Mouse (Mus musculus): ENCODE results near the gene Ptprb. TPM values are rescaled to one million over a fixed set of nuclear protein-coding genes. Genes with fewer than 3 reads are reported as not detected.

Ptprb gene
- polyA plus RNA-seq, 1 experiment from 2014 or later: 3.4 TPM

- Histone ChIP-seq H3K36me3 (ENCODE audit: control insufficient read depth, insufficient read depth, low read length) (no peaks in the 10 kb centered on the region), H3K27ac (ENCODE audit: low read depth, low read length) (no peak overlapping the region), H3K27me3 (replicated peaks; ENCODE audit: control insufficient read depth, insufficient read depth, low read length) (no peaks in the 10 kb centered on the region), H3K9me3 (ENCODE audit: control insufficient read depth, low read length) (no peaks in the 10 kb centered on the region), H3K9ac (ENCODE audit: low read depth, low read length) (no peak overlapping the region), H3K4me3 (ENCODE audit: low read length) (no peak overlapping the region), H3K4me2 (ENCODE audit: low read length) (no peak overlapping the region), H3K4me1 (ENCODE audit: control insufficient read depth, insufficient read depth, low read depth, low read length) (no peaks in the 10 kb centered on the region)
- 66% methylated on average over 5 of the region's 5 CpGs for WGBS
- ATAC-seq: no peak
These were observed 13.8 kb upstream of the Ptprb start for GRCm38 (mm10) chr10:116261559-116261958.

DNA sequence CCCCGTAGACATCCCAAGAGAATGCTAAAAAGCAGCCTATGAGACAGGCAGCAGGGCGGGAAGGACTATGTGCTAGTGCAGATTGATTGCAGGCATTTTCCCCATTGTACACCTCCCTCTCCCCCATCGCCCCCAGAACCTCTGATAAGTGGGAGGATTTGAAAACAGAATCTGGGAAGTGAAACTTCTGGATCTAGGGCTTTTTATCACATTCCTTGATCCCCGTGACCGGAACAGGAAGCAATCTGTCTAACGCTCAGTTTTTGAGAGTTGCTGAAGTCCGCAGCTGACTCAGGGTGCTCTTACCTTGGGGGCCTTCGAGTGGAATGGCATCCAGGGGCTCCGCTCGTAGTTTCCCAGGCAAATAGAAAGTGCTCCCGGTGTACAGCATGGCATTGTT is 10.8 kb upstream of the Ptprb start:
- WGBS: 90% methylated on average over 11 of the region's 11 CpGs
- no peak for ATAC-seq

DNA sequence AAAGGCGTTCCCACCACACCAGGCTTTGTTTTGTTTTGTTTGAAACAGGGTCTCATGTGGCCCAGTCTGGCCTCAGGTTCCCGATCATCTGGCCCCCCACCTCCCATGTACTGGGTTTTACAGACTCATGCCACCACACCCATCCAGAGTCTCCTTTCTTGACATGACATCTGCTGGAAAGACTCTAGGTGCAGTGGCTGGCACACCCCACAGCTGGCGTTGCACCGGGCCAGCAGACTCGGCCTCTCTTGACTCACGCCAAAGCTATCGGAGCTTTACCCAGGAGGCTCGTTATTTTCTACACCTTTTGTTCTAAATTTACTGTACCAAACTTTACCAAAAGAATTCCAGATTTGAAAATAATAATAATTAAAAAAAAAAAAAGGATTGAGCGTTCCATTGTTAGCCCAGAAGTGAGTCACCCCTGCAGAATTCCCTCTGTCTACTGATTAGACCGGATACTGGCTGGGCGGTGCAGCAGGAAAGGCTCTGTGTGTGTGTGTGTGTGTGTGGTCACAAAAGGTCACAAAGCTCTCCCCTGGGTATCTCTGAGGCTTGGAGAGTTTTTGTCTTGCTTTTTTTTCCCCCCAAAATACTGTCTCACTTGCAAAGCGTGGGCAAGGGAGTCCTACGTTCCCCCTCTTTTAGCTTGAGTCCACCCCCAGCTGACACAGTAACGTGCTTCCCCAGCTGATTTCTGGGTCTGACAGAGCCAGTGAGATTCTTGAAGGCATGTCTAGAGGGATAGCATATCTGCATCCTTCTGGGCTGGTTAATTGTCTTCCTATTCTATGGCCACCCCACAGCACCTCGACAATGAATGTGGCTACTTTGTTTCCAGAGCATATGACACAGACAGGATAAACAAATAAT is 8.5 kb upstream of the Ptprb start:
- Histone ChIP-seq H3K9ac (ENCODE audit: low read depth, low read length) (no peak overlapping the region), H3K4me1 (ENCODE audit: control insufficient read depth, insufficient read depth, low read depth, low read length) (no peaks in the 10 kb centered on the region), H3K9me3 (ENCODE audit: control insufficient read depth, low read length) (no peaks in the 10 kb centered on the region), H3K4me2 (ENCODE audit: low read length) (no peak overlapping the region), H3K27ac (ENCODE audit: low read depth, low read length) (no peak overlapping the region), H3K4me3 (ENCODE audit: low read length) (no peak overlapping the region), H3K27me3 (replicated peaks; ENCODE audit: control insufficient read depth, insufficient read depth, low read length) (no peaks in the 10 kb centered on the region), H3K36me3 (ENCODE audit: control insufficient read depth, insufficient read depth, low read length) (no peaks in the 10 kb centered on the region)
- 85% methylated on average over 15 of the region's 15 CpGs for WGBS
- ATAC-seq: no peak

More for the DNA sequence above, 10.8 kb upstream of the Ptprb start:
- no peak overlapping the region for H3K9ac ChIP-seq (ENCODE audit: low read depth, low read length)
- H3K4me2 ChIP-seq (ENCODE audit: low read length): no peak overlapping the region
- no peaks in the 10 kb centered on the region for H3K36me3 ChIP-seq (ENCODE audit: control insufficient read depth, insufficient read depth, low read length)
- no peak overlapping the region for H3K4me3 ChIP-seq (ENCODE audit: low read length)
- no peaks in the 10 kb centered on the region for H3K9me3 ChIP-seq (ENCODE audit: control insufficient read depth, low read length)
- H3K4me1 ChIP-seq (ENCODE audit: control insufficient read depth, insufficient read depth, low read depth, low read length): no peaks in the 10 kb centered on the region
- H3K27me3 ChIP-seq (replicated peaks; ENCODE audit: control insufficient read depth, insufficient read depth, low read length): no peaks in the 10 kb centered on the region
- H3K27ac ChIP-seq (ENCODE audit: low read depth, low read length): no peak overlapping the region

- H3K4me2 ChIP-seq (ENCODE audit: low read length): no peak overlapping the region
These were observed 7.9 kb upstream of the Ptprb start for GRCm38 (mm10) chr10:116267434-116267822.

DNA sequence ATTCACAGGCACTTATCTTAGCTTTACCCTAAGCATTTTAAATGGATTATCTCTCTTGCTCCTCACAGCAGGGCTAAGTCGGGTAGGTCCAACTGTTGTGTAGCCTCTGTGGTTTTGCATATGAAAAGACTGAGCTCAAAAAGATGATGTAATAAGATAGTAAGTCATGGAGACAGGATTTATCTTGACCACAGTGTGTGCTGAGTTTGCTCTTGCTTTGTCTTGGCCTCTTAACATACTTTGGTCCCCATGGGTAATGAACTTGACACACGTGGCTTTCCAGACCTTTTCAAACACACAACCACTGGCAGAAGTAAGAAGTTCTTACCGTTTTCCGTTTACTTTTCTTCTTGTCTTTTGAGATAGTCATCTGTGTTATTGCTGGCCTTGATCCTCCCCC is 7.0 kb upstream of the Ptprb start:
- H3K27ac ChIP-seq (ENCODE audit: low read depth, low read length): no peak overlapping the region
- H3K9me3 ChIP-seq (ENCODE audit: control insufficient read depth, low read length): no peaks in the 10 kb centered on the region
- H3K4me2 ChIP-seq (ENCODE audit: low read length): no peak overlapping the region
- 60% methylated on average over 4 of the region's 4 CpGs for WGBS
- no peaks in the 10 kb centered on the region for H3K36me3 ChIP-seq (ENCODE audit: control insufficient read depth, insufficient read depth, low read length)
- no peaks in the 10 kb centered on the region for H3K27me3 ChIP-seq (replicated peaks; ENCODE audit: control insufficient read depth, insufficient read depth, low read length)
- no peak for ATAC-seq
- no peak overlapping the region for H3K9ac ChIP-seq (ENCODE audit: low read depth, low read length)
- H3K4me3 ChIP-seq (ENCODE audit: low read length): no peak overlapping the region
- H3K4me1 ChIP-seq (ENCODE audit: control insufficient read depth, insufficient read depth, low read depth, low read length): no peaks in the 10 kb centered on the region

More at GRCm38 (mm10) chr10:116267434-116267822, 7.9 kb upstream of the Ptprb start:
- WGBS: 66% methylated on average over 4 of the region's 4 CpGs
- no peak for ATAC-seq
- Histone ChIP-seq H3K4me3 (ENCODE audit: low read length) (no peak overlapping the region), H3K36me3 (ENCODE audit: control insufficient read depth, insufficient read depth, low read length) (no peaks in the 10 kb centered on the region), H3K9me3 (ENCODE audit: control insufficient read depth, low read length) (no peaks in the 10 kb centered on the region), H3K4me1 (ENCODE audit: control insufficient read depth, insufficient read depth, low read depth, low read length) (no peaks in the 10 kb centered on the region), H3K9ac (ENCODE audit: low read depth, low read length) (no peak overlapping the region), H3K27me3 (replicated peaks; ENCODE audit: control insufficient read depth, insufficient read depth, low read length) (no peaks in the 10 kb centered on the region), H3K27ac (ENCODE audit: low read depth, low read length) (no peak overlapping the region)

DNA sequence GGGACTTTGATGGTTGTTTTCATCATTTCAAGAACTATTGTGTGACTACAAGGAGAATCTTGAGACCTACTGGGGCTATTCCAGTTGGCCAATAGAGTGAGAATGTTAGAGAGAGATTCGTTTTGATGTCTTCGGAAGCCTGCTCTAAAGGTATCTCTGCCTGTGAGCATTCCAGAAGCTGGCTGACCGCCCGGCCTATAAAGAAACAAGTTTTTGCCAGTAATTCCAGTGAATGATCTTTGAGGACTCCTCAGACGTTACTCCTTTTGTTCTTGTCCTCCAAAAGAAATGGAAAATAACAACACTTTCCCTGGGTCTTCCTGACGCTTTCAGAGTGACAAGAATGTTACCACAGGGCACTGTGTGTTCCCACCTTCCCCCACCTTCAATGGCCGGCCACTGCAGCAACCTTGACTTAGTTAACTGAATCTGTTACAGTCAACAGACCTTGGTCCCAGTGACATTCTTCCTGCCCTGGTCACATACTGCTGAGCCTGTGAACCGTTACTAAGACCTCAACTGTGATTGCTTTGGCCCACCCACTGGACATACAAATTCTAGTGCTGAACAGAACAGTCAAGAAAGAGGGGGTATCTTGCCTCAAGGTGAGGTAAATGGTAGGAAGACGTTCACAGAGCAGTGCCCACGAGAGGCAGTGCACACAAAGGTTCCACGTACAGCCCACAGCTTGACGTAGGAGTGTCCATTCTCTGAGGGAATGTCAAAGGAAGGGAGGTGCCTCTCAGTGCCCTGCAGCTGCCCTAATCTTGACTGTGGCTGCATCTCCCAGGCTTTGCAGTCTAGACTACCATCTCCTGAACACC is 4.5 kb upstream of the Ptprb start:
- H3K9ac ChIP-seq (ENCODE audit: low read depth, low read length): no peak overlapping the region
- H3K9me3 ChIP-seq (ENCODE audit: control insufficient read depth, low read length): no peaks in the 10 kb centered on the region
- no peak overlapping the region for H3K4me3 ChIP-seq (ENCODE audit: low read length)
- 75% methylated on average over 12 of the region's 12 CpGs for WGBS
- no peaks in the 10 kb centered on the region for H3K36me3 ChIP-seq (ENCODE audit: control insufficient read depth, insufficient read depth, low read length)
- ATAC-seq: no peak
- H3K27me3 ChIP-seq (replicated peaks; ENCODE audit: control insufficient read depth, insufficient read depth, low read length): no peaks in the 10 kb centered on the region
- peak overlapping the region; percentile 55 for H3K27ac ChIP-seq (ENCODE audit: low read depth, low read length)
- H3K4me1 ChIP-seq (ENCODE audit: control insufficient read depth, insufficient read depth, low read depth, low read length): no peaks in the 10 kb centered on the region
- H3K4me2 ChIP-seq (ENCODE audit: low read length): no peak overlapping the region

DNA sequence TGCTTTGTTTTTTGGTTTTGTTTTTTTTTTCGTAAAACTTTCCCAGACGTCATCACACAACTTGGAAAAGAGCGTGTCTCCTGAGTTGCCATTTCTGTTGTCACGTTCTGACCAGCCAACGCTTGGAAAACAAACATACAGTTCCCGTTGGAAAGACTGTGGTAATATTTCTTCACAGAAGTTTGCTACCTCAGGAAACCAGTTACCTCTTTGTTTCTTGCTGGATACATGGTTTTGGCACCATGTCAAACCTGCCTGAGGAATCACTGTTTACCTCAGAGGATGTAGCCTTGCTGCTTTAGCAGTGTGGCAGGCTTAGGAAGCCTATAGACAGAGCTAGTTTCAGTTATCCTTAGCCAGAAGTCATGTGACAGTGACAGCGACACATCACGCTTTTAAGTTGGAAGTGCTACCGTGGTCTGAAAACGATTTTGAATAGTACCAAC is 3.8 kb upstream of the Ptprb start:
- Histone ChIP-seq H3K4me3 (ENCODE audit: low read length) (no peak overlapping the region), H3K36me3 (ENCODE audit: control insufficient read depth, insufficient read depth, low read length) (no peaks in the 10 kb centered on the region), H3K4me2 (ENCODE audit: low read length) (no peak overlapping the region), H3K27me3 (replicated peaks; ENCODE audit: control insufficient read depth, insufficient read depth, low read length) (no peaks in the 10 kb centered on the region), H3K4me1 (ENCODE audit: control insufficient read depth, insufficient read depth, low read depth, low read length) (no peaks in the 10 kb centered on the region), H3K9me3 (ENCODE audit: control insufficient read depth, low read length) (no peaks in the 10 kb centered on the region), H3K9ac (ENCODE audit: low read depth, low read length) (no peak overlapping the region), H3K27ac (ENCODE audit: low read depth, low read length) (no peak overlapping the region)
- WGBS: 91% methylated on average over 10 of the region's 10 CpGs
- ATAC-seq: no peak

DNA sequence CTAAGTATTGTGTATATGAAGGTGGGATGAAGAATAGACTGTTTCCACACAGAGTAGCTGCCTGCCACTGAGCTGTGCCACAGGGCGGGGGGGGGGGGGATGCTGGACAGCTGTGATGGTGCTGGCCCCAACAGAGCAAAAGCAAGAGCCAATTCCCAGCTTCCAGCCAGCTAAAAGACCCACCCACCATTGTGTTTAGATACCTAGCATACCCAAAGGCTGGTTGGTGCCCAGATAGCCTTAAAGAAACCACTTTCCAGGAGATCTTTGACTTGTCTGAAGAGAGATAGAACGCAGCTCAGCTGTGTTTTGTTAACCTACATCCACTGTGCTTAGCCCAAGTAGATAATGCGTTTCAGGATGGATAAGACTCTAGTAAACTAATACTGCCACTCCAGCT is 3.2 kb upstream of the Ptprb start:
- H3K36me3 ChIP-seq (ENCODE audit: control insufficient read depth, insufficient read depth, low read length): no peaks in the 10 kb centered on the region
- no peaks in the 10 kb centered on the region for H3K9me3 ChIP-seq (ENCODE audit: control insufficient read depth, low read length)
- WGBS: 80% methylated on average over 2 of the region's 3 CpGs
- H3K4me1 ChIP-seq (ENCODE audit: control insufficient read depth, insufficient read depth, low read depth, low read length): no peaks in the 10 kb centered on the region
- ATAC-seq: no peak
- no peak overlapping the region for H3K9ac ChIP-seq (ENCODE audit: low read depth, low read length)
- no peaks in the 10 kb centered on the region for H3K27me3 ChIP-seq (replicated peaks; ENCODE audit: control insufficient read depth, insufficient read depth, low read length)
- H3K27ac ChIP-seq (ENCODE audit: low read depth, low read length): no peak overlapping the region
- no peak overlapping the region for H3K4me2 ChIP-seq (ENCODE audit: low read length)
- H3K4me3 ChIP-seq (ENCODE audit: low read length): no peak overlapping the region

GRCm38 (mm10) chr10:116286697-116287344 is 11.5 kb downstream of the Ptprb start:
- no peak for ATAC-seq
- no peak overlapping the region for H3K4me3 ChIP-seq (ENCODE audit: low read length)
- no peak overlapping the region for H3K9ac ChIP-seq (ENCODE audit: low read depth, low read length)
- no peaks in the 10 kb centered on the region for H3K27me3 ChIP-seq (replicated peaks; ENCODE audit: control insufficient read depth, insufficient read depth, low read length)
- H3K4me2 ChIP-seq (ENCODE audit: low read length): no peak overlapping the region
- no peak overlapping the region for H3K27ac ChIP-seq (ENCODE audit: low read depth, low read length)
- 85% methylated on average over 7 of the region's 7 CpGs for WGBS
- no peaks in the 10 kb centered on the region for H3K4me1 ChIP-seq (ENCODE audit: control insufficient read depth, insufficient read depth, low read depth, low read length)
- H3K36me3 ChIP-seq (ENCODE audit: control insufficient read depth, insufficient read depth, low read length): no peaks in the 10 kb centered on the region
- H3K9me3 ChIP-seq (ENCODE audit: control insufficient read depth, low read length): no peaks in the 10 kb centered on the region
